Mouse (Mus musculus): ENCODE results near the gene Fam110a.

- TF ChIP-seq CTCF (conservative IDR thresholded peaks at IDR 0.05; ENCODE audit: low read length): peak; percentile 57
- no peak for TF ChIP-seq NANOG (IDR thresholded peaks at IDR 0.05; ENCODE audit: borderline replicate concordance, low read length)
Measured at GRCm38 (mm10) chr2:151994350-151995122, 14.5 kb upstream of the Fam110a start.
